Mouse (Mus musculus): ENCODE measurements around the gene Igf2bp1.

DNA sequence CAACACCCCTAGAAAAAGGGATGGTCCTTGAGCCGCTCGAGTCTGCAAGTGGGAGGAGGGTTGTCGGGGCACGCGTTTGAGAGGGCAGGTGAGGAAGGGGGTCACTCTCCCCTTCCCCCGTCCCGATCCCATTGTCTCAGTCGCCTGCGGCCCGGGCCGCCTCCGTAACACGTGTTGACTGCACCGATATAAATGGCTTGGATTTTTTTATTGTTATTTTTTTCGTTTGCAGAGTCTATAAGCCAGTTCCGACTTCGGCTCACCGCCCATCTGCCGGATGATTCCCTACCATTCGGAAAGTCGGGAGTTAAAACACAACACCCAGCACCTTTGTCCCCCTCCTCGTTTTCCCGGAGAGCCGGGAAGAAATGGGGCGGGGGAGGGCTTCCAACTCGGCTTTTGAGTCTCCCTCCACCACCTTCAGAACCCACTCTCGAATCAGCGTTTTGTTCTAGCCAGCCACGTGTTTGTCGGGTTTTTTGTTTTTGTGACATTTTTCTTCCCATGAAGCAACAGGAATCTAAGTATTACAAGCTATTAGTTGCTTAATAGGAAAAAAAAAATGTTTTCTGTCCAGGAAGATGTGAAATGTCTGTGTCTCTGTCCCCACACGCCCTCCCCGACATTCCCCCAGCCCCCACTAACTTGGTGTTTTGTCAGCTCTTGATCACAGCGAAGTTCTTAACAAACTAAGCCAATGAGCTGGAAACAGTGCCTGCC lies 1.9 kb upstream of the Igf2bp1 start:
- TF ChIP-seq CTCF (IDR thresholded peaks at IDR 0.05; ENCODE audit: low read depth, low read length) (no peak), TAL1 (conservative IDR thresholded peaks at IDR 0.05; ENCODE audit: low read depth, low read length) (no peak), GATA1 (IDR thresholded peaks at IDR 0.05; ENCODE audit: borderline replicate concordance, low read length) (no peak), POLR2AphosphoS5 (IDR thresholded peaks at IDR 0.05; ENCODE audit: insufficient replicate concordance, low read depth, low read length) (no peak), GATA2 (IDR thresholded peaks at IDR 0.05; ENCODE audit: borderline replicate concordance, low read depth, low read length) (no peak)
